Mouse (Mus musculus): ENCODE results near the gene Olfr1348.

- no peak for TF ChIP-seq POLR2A (IDR thresholded peaks at IDR 0.05; ENCODE audit: low read depth, low read length)
- TF ChIP-seq RAD21 (IDR thresholded peaks at IDR 0.05; ENCODE audit: low read depth, low read length), result no peak
- TF ChIP-seq ZC3H11A (IDR thresholded peaks at IDR 0.05; ENCODE audit: low read depth, low read length), result no peak
- no peak for TF ChIP-seq CTCF (conservative IDR thresholded peaks at IDR 0.05 in 1 of 2, IDR thresholded peaks at IDR 0.05 in 1 of 2; ENCODE audit: low read depth in 2 of 2, low read length in 2 of 2)
- TF ChIP-seq MEF2A (IDR thresholded peaks at IDR 0.05; ENCODE audit: borderline replicate concordance, low read depth, low read length), result no peak
- no peak for TF ChIP-seq MAX (IDR thresholded peaks at IDR 0.05; ENCODE audit: low read length)
- no peak for TF ChIP-seq EP300 (IDR thresholded peaks at IDR 0.05; ENCODE audit: low read length)
- TF ChIP-seq CHD1 (IDR thresholded peaks at IDR 0.05; ENCODE audit: low read depth, low read length), result no peak
- no peak for TF ChIP-seq ZKSCAN1 (IDR thresholded peaks at IDR 0.05; ENCODE audit: borderline replicate concordance, low read depth, low read length)
- TF ChIP-seq SMC3 (IDR thresholded peaks at IDR 0.05; ENCODE audit: low read depth, low read length), result no peak
Measured at GRCm38 (mm10) chr7:6456399-6456798, 52.1 kb downstream of the Olfr1348 start.

Data from CH12.LX (cell line).